Mouse (Mus musculus) cerebellum, adult 2 months (tissue): ENCODE measurements around the gene Ddx56.

Experiments
- CTCF ChIP-seq: fragments of 200-500 bp; IDR thresholded peaks from 2 replicates; pipeline ENCODE4 v1.5.1; 2011; ENCODE audit warnings: low read depth, mild to moderate bottlenecking, control low read depth, low read length, moderate library complexity, borderline replicate concordance; ENCODE audit not compliant: insufficient read depth
- POLR2A ChIP-seq: fragments of 200-500 bp; IDR thresholded peaks from 2 replicates; pipeline ENCODE4 v1.6.1; 2011; ENCODE audit warnings: low read length, control low read depth, borderline replicate concordance; ENCODE audit not compliant: insufficient read depth

GRCm38 (mm10) chr11:6313874-6314406, 46.4 kb upstream of the Ddx56 start:
- TF ChIP-seq POLR2A (no peak), CTCF (no peak)
